Mouse (Mus musculus) ES-Bruce4 (cell line): ENCODE measurements around the gene Ncan. TPM values are rescaled to one million over a fixed set of nuclear protein-coding genes. Genes with fewer than 3 reads are reported as not detected.

ENCODE experiments used
- H3K27ac ChIP-seq: 2 replicates; pipeline ENCODE4 v1.5.1; 2012; ENCODE audit warnings: low read length, inconsistent platforms; ENCODE audit not compliant: insufficient read depth
- H3K27me3 ChIP-seq: 2 replicates; pipeline ENCODE4 v1.6.1; 2012; ENCODE audit warnings: mild to moderate bottlenecking, low read length, inconsistent platforms; ENCODE audit not compliant: control insufficient read depth, poor library complexity, insufficient read depth, severe bottlenecking
- H3K36me3 ChIP-seq: 2 replicates; pipeline ENCODE4 v1.6.1; 2012; ENCODE audit warnings: inconsistent platforms, mild to moderate bottlenecking, low read length, moderate library complexity; ENCODE audit not compliant: control insufficient read depth, poor library complexity, insufficient read depth, severe bottlenecking
- H3K4me1 ChIP-seq: one replicate; pipeline ENCODE4 v1.8.1; 2011; ENCODE audit warnings: low read length; ENCODE audit not compliant: control insufficient read depth, insufficient read depth
- H3K4me3 ChIP-seq: 2 replicates; pipeline ENCODE4 v1.5.1; 2011; ENCODE audit warnings: low read depth, mild to moderate bottlenecking, low read length
- H3K9ac ChIP-seq: 2 replicates; pipeline ENCODE4 v1.6.1; 2012; ENCODE audit warnings: low read depth, mild to moderate bottlenecking, inconsistent platforms; ENCODE audit not compliant: poor library complexity, severe bottlenecking
- H3K9me3 ChIP-seq: replicated peaks from 2 replicates; pipeline ENCODE4 v1.6.1; 2012; ENCODE audit warnings: mild to moderate bottlenecking, low read length, inconsistent platforms; ENCODE audit not compliant: control insufficient read depth, poor library complexity, insufficient read depth, severe bottlenecking
- CTCF ChIP-seq: IDR thresholded peaks from one replicate; pipeline ENCODE4 v1.8.1; 2011; ENCODE audit warnings: low read depth, low read length
- EP300 ChIP-seq: IDR thresholded peaks from 2 replicates; pipeline ENCODE4 v1.6.1; 2011; ENCODE audit warnings: low read depth, low read length; ENCODE audit not compliant: insufficient read depth
- POLR2A ChIP-seq: IDR thresholded peaks from one replicate; pipeline ENCODE4 v1.8.1; 2011; ENCODE audit warnings: low read length; ENCODE audit not compliant: insufficient read depth
- polyA plus RNA-seq: library from polyadenylated mRNA; stranded (reverse); fragments of >200 nt; gene quantifications from 2 replicates; pipeline ENCODE4 v1.2.4, GENCODE M21; 2011; ENCODE audit warnings: low read depth; ENCODE audit not compliant: missing spikeins, insufficient read depth, insufficient read length

Gene Ncan
- polyA plus RNA-seq, 1 experiment = 1.4 TPM

GRCm38 (mm10) chr8:70084191-70085065 is 36.2 kb downstream of the Ncan start:
- Histone ChIP-seq H3K9ac (peak overlapping the region; percentile 54), H3K27me3 (peaks cover 6% of the 10 kb centered on the region; the same call in 1 of the 2 replicates), H3K4me1 (no peaks in the 10 kb centered on the region), H3K9me3 (no peaks in the 10 kb centered on the region), H3K27ac (no peak overlapping the region), H3K36me3 (no peaks in the 10 kb centered on the region), H3K4me3 (peak overlapping the region; percentile 87)
- TF ChIP-seq POLR2A (no peak), EP300 (no peak), CTCF (no peak)

GRCm38 (mm10) chr8:70083285-70083684 is 37.4 kb downstream of the Ncan start, which contains the start of gene Hapln4:
Hapln4 (plus strand) TSS chr8:70083457.
- TF ChIP-seq EP300 (no peak), CTCF (peak; percentile 16), POLR2A (peak; percentile 58)
- Histone ChIP-seq H3K4me3 (peak within 1 kb of the TSS; percentile 87), H3K27me3 (peaks cover 6% of the 10 kb centered on the region; the same call in 1 of the 2 replicates), H3K9ac (peak within 1 kb of the TSS; percentile 54), H3K36me3 (no peaks in the 10 kb centered on the region), H3K9me3 (no peaks in the 10 kb centered on the region), H3K4me1 (no peaks in the 10 kb centered on the region), H3K27ac (no peak within 1 kb of the TSS)

- Histone ChIP-seq H3K27me3 (peaks cover 6% of the 10 kb centered on the region; the same call in 1 of the 2 replicates), H3K4me3 (no peak overlapping the region), H3K9ac (no peak overlapping the region), H3K4me1 (no peaks in the 10 kb centered on the region), H3K36me3 (no peaks in the 10 kb centered on the region), H3K27ac (no peak overlapping the region), H3K9me3 (no peaks in the 10 kb centered on the region)
- TF ChIP-seq EP300 = no peak
- no peak for TF ChIP-seq POLR2A
- no peak for TF ChIP-seq CTCF
Observed at GRCm38 (mm10) chr8:70081976-70082375, 38.7 kb downstream of the Ncan start.

- TF ChIP-seq CTCF = no peak
- TF ChIP-seq EP300 = no peak
- TF ChIP-seq POLR2A = no peak
Observed at GRCm38 (mm10) chr8:70073682-70074081, 47.0 kb downstream of the Ncan start.

GRCm38 (mm10) chr8:70073120-70073519 is 47.6 kb downstream of the Ncan start:
- Histone ChIP-seq H3K9ac (no peak overlapping the region), H3K27ac (no peak overlapping the region), H3K27me3 (no peaks in the 10 kb centered on the region), H3K36me3 (peaks cover 9% of the 10 kb centered on the region), H3K9me3 (no peaks in the 10 kb centered on the region), H3K4me3 (peak overlapping the region; percentile 41), H3K4me1 (no peaks in the 10 kb centered on the region)
- no peak for TF ChIP-seq EP300
- no peak for TF ChIP-seq POLR2A
- TF ChIP-seq CTCF = no peak

More at GRCm38 (mm10) chr8:70073682-70074081, 47.0 kb downstream of the Ncan start:
- Histone ChIP-seq H3K9me3 (no peaks in the 10 kb centered on the region), H3K4me3 (no peak overlapping the region), H3K27me3 (no peaks in the 10 kb centered on the region), H3K9ac (no peak overlapping the region), H3K36me3 (peaks cover 6% of the 10 kb centered on the region; the same call in 1 of the 2 replicates), H3K27ac (no peak overlapping the region), H3K4me1 (no peaks in the 10 kb centered on the region)
